Mouse (Mus musculus): Measurements from ENCODE around the gene Nrbp1.

- TF ChIP-seq POLR2AphosphoS5 (IDR thresholded peaks at IDR 0.05; ENCODE audit: insufficient replicate concordance, low read depth, low read length) (no peak), CTCF (IDR thresholded peaks at IDR 0.05; ENCODE audit: low read depth, low read length) (no peak), TAL1 (conservative IDR thresholded peaks at IDR 0.05; ENCODE audit: low read depth, low read length) (no peak)
Observed at GRCm38 (mm10) chr5:31219070-31219469, 21.6 kb upstream of the Nrbp1 start.
